Mouse (Mus musculus) MN1 (cell line): ENCODE results near the gene Fam162a.
A peak's percentile ranks its signal among the peaks of the same experiment; 100 is the strongest.
"Not testable (repeated sequence)": the region's sequence is repeated elsewhere in the genome, so short reads cannot be mapped to it uniquely, and the experiment has no call there.

Experiments
- DNase-seq: peaks from one replicate; pipeline ENCODE4 v3.0.0-alpha.2; 2016; ENCODE audit warnings: low spot score

Fam162a gene

DNA sequence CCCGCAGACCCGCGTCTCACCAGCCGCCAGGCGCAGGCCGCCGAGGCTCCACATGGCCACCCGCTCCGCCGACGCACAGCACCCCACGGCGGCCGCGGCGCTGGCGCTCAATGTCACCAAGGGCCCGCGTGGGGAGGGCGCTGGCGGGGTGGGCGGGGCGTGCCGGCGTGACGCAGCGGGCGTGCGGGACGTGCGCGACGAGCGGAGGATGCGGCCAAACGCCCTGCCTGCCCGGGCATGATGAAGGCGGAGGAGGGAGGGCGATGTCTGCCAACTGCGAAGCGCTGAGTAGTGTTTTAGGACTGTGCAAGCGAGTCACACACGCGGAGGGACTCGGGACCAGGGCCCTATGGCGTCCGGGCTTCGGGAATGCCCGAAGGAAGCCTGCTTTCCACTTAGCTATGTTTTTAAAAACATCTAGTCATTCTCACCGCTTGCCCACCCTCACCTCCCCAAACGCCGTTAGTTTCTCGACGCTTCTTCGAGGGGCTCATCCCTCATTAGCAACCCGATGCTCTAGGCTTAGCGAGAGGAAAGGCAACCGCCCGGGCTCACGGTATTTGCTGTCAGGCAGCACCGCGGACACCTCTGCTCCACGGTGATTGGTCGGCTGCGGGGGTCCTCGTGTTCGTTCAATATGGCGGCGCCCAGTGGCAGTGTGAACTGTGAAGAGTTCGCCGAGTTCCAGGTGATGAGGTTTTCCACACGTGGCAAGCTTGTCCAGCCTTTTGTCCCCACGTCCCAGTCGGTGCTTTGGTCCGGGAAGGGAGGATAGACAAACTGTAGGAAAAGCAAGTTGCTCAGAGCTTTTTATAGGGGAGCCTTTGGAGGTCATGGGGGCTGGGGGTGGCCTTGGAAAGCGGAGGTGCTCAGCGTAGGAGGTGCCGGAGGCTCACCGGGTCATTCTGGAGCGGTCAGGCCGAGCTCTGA lies at the start of gene Fam162a, which contains the start of gene Ccdc58:
Gene Fam162a (minus strand): TSS at position 145 of the 930 bp plus-strand sequence.
Gene Ccdc58 (plus strand): TSS at position 236 of the 930 bp plus-strand sequence.
- DNase-seq, result peak; percentile 88

DNA sequence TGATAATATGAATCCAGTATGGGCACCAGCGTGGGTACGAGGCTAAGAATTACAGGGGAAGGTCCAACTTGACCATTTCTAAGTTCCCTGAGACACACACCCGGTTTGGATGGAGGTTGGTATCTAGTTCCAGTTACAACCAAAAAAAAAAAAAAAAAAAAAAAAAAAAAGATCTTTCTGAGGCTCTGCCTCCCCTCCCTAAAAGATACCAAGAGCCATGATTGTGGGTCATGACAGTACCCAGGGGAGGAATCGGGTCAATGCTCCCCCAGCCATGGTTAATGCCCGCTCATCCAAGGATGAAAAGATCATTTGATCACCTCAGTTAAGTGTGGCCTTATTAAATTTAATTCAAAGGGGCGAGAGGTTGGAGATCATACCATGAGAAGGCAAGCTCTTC lies 44.4 kb upstream of the Fam162a start:
- not testable (repeated sequence) for DNase-seq

DNA sequence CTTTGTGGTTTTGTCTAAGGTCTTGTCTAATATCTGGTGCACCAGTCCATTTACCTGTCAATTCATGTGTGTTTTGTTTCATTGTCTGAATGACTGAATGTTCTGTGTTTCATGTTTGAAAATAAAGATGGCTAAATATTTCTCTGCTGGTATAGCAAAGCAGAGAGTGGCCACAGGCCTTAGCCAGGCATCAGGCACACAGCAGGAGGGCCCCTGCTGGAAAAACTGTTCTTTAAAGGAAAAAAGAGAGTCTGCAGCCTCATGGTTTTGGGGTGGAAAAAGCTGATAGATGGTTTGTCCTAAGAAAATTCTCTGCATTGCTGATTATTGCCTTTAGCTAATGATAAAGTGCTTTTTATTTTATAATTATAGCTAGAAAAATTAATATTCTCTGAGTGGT lies 40.1 kb upstream of the Fam162a start:
- DNase-seq, result not testable (repeated sequence)

DNA sequence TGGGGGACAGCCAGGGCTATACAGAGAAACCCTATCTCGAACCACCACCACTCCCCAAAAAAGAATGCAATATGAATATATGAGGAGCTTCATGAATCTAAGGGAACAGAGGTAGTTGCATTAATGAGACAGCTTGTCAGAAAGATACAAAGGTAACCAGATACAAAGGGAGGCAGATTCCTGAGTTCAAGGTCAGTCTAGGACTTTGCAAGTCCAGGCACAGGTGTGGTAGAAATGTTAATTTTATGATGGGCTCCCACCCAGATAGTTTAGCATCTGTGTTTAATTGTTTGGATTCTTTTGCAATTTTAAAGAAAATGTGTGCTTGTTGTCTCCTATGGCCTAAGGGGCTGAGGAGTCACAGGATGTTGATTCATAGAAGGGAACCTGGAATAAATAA lies 30.8 kb upstream of the Fam162a start:
- DNase-seq, result no peak

DNA sequence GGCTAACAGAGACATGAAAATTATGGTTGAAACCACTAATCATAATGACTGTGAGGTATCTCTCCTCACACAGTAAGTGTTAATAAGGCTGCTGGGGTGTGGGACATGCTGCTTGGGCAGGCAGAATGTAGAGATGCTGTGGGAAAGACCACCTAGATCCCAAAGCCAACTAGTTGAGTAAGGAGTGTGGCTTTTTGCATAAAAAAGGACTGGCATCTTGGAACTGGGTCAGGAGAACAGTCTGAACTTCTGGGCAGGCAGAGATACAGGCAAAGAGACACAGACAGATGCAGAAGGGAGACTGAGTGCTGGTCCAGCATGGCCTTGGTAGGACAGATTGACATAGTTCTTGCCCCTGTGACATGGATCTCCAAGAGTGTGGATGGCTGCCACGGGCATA lies 30.1 kb upstream of the Fam162a start:
- no peak for DNase-seq

DNA sequence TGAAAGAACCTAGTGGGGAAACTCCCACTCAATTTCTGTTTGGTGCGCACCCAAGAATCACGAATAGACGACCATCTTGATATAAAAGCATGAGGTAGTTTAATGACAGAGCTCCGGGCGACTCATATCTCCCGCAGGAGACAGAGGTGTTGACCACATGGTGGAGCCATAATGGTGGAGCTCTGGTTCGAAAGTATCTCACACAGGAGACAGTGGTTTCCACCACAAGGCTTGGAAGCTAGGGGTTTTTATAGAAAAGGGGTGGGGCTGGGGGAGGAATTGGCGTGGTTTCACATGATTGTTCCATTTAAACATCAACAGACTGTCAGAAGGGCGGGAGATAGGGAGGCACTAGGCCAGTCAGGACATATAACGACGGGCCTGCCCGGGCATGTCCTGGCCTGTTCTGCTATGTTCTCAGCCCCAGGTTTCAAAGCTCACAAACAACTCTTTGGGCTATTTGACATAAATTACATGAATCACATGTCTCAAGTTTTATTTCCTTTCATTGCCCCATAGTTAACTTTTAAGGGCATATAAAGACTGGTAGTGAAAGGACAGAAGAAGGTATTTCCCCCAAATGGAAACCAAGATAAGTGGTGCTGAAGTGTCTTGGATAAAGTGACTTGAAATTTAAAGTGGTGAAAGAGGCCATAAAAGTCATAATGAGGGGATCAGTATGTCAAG lies 26.6 kb upstream of the Fam162a start:
- not testable (repeated sequence) for DNase-seq

DNA sequence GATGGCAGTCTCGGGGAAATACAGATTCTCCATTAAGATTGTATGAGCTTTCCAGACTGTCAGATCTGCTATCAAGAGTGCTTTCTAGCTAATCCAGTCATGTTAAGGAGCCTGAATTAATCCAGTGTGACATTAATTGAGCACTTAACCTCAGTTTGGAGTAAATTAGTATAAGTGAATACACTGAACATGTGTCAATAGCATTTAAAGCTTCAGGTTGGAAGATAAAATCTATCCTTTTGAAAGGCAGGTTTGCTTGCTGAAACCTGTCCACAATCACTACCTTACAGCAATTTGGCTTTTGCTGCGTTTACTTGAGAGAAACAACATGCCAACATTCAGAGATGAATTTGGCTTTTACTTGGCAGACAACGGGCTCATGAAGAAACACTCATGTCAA lies 22.7 kb upstream of the Fam162a start:
- peak; percentile 58 for DNase-seq

DNA sequence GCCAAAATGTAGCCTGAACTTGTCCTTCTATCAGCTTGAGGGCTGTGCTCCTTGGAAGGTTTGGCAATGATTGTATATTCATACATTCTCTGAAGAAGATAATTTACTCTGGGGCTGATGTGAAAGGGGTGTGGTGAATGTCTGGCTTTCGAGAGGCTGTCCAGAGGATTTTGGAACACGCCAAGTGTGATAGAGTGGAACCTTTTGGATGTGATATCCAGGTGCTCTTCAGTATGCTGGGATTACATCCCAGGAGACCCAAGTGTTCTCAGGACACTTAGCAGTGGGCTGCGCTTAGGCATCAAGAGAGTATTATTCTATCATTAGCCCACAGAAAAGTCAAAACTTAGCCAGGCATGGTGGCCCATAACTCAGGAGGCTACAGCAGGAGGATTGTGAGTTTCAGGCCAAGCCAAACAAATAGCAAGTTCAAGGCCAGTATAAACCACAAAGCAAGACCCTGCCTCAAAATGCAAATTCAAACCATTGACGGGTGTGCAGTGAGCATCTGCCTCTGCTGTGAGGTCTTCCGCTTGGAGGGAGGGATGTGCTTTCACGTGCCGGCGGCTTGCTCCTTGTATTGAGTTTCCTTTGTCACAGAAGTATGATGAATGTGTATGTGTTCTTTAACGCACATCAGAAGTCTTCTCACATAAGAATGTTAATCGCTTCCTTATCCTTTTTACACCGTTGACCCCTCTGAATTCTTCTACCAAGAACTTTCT lies 19.6 kb upstream of the Fam162a start:
- no peak for DNase-seq

DNA sequence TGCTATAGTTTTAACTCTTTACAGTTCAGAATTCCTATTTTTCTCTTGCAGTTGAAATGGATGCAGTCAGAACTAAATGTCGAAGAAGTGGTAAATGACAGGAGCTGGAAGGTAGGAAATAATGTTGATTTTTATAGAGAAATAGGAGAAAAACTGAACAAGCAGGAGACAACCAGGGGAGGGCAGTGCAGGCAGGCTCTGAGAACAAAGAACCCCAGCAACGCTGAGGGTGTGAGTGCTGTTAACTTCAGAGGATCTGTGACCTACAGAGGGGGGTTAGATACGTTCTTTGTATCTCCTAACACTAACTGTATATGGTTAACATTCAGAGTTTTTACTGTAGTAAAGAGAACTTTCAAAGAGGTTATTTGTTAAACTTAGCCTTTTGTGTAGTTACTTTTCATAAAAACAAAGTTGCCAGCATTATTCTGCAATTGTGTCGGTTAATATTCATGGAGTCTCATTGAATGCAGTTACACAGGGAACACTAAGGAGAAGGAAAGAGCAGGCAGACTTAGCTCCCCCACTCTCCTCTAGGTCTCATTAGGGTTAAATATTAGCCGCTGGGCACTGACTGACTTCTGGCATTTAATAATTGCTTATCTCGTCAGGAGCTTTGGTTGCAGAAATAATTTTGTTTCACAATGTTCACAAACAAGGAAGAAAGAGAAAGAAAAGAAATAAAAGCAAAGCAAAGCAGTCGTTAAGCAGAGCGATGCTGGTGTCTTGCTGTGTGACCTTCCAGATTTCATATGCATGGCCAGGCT lies 18.6 kb upstream of the Fam162a start:
- DNase-seq, result no peak

DNA sequence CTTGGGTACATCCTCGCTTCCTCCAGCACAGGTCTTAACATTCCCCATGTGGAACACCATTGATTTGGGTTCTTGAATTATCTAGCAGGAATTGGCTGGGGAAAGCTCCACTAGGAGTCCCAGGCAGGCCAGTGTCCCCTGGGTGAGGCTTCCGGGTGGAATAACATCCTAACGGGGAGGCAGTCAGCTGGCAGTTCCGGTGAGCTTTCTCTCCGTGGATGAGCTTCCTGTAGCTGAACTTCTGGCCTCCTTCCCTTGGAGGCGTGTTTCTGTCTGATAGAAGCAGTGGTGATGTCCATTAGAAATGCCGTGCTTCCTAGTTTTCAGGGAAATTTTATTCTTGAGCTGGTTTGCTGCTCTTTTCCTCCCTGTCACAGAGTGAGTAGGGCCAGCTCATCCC lies 17.7 kb upstream of the Fam162a start:
- no peak for DNase-seq

DNA sequence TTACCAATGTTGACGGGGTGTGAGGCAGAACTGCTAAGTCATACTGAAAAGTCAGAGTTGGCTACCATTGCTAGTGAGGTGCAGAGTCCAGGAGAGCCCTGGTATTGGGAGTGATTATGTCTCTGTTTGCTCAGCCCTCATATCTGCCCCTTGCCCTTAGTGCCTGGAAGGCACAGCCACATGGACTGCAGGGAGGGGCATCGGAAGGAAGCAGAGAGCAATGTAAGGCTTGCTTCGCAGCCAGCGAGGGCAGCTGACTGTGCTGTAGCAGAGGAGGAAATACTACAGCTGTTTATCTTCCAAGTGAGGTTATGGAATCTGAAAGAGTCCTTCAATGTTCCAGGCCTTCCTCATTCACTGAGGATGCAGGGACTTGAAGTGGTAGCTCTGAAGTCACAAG lies 16.5 kb upstream of the Fam162a start:
- DNase-seq, result no peak

DNA sequence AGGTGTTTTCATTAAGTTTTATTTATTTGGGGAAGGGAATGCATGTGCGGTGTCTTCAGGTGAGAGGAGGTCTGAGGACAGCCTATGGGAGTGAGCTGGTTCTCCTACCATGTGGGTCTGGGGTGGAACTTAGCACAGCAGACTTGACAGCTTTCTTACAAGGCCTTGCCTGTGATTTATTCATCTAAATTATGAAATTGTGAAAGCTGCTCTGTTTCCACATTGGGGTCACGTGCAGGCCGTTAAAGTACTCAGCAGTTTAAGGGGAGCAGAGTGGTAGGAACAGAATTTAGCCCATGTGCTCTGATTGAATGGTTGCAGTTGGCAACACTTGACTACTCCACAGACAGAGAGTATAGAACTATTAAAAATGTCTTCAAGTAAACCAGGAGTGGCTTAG lies 8.5 kb upstream of the Fam162a start:
- DNase-seq, result no peak

DNA sequence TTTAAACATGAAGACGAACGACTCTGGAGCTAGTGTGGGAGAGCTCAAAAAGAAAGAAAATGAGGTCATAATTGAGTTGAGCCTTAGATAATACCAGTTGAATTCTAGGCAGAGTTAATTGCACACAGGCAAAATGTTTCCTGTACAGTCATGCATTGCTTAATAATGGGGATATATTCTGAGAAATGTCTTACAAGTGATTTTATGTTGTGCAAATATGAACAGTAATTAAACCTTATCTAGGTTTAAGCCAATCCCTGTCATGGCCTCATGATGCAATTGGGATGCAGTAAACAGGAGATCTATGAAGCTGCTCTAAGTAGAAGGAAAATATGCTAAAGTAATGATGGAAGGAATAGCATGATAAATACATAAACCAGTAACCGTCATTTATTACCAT lies 3.4 kb upstream of the Fam162a start:
- no peak for DNase-seq

DNA sequence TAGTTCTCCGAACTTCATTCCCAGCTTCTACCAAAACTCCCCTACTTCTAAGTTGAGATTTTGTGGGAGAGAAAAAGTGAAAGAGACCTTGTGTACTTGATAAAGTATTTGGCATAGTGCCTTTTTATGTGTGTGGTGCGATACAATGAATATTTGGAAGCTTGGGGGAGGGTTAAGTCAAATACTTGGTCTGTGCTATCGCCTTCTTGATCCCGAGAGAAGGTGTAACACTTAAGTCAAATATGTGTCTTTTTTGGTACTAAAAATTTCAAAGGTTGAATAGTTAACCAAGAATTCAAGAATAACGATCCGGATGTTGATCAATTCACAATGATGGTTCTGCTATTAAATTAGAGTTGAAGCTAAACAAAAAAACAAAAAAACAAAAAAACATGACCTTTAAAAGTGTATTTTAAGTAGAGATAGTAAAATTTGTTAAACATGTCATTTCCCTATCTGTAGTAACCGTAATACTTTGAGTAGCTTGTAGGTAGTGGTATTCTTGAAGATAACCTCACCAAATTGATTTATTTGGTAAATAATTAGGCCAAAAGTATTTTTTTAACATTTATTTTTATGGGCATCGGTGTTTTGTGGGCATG lies 1.1 kb upstream of the Fam162a start:
- DNase-seq, result no peak

DNA sequence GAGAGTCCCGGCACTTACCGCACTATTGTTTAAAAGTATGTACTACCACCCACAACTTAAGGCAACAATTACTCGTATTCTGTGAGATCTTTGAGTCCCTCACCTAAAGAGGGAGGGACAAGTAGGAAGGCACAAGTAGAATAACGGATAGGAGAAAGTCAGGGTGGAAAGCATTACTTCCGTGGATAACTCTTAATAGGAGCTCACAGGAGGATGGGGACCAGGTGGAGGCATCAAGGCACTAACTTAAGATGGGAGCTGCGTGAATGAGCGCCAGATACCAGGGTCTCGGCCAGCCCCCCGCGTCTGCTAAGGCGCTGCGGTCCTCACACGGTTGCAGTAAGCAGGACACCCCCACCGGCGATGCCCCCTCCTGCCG lies 334 bp downstream of the Fam162a start:
- no peak for DNase-seq

DNA sequence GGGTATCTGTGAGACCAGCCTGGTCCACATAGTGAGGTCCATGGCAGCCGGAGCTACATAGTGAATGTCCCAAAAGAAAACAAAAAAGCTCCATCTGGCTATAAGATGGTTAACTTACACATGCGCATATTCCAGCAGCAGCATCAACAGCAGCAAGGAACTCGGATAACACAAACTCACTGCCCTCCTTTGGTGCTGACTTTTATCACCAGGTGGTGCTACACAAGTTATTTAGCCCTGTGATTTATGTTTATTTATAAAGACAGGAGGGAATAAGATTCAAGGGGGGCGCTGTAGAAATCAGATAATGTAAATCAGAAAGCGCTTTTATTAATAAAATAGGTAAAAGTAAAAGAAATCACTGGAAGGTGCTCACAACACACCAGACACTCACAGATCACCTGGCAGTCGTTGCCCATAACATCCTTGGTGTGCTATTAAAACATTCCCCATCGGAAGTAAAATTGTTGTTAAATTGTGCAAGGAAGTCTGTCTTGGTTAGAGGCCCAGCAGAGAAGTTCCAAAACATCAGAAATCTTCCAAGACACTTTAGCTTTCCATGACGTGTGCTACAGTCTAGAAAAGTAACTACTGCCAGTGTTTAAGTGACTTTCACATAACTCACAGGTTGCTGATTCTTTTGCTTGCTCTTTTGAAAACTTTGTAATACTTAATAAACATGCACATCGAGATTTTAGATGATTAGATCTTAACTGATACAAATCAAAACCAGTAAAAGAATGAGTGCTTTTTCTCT lies 1.4 kb downstream of the Fam162a start:
- DNase-seq, result no peak

DNA sequence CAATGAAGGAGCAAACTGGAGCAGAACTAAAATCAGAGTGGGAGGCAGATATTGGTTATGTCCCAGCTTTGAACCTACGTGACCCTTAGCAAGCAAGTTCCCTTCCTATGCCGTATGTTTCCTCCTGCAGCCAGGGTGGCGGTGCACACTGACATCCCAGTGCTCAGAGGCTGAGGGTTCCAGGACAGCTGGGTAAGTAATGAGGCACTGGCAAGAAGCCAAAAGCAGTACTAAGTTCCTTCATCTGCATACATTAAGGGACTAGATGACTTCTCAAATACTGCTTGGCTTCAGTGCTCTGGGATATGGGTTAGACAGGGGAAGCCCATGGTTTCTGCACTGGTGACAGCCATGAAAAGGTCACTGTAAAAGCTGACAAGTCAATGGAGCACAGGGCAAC lies 3.0 kb downstream of the Fam162a start:
- no peak for DNase-seq

DNA sequence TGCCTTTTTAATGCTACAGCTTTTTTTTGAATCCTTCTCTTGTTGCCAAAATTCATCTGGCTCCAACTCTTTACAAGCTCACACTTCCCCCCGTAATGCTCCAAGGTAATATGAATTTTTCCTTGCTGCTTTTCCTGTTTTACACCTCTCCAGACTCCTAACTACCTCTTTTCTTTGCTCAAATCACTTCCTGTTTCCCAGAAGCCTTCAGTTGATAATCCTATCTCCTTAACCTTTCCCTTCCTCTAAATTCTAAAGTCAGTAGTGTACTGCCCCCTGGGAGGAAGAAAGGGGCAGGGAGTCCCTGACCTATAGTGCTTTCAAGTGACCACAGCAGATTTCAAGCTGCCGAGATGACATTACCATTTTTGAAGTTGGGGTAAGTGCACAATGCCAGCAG lies 3.7 kb downstream of the Fam162a start:
- DNase-seq, result no peak

DNA sequence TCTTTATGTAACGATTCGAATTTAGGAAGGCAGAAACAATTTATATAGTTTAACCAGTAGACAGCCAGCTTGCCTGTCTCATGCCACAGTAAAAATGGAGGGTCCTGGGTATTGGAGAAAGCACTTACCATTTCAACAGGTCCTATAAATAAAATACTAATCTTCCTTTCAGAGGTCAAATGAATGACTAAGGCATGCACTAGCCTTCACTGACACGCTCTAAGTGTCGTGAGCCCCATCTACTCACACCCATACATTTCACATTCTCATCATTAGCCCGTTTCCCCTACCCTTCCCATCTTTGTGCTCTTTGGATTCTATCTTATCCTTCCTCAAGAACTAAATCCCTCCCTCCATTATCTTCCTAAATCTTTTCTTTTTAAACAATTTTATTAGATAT lies 6.5 kb downstream of the Fam162a start:
- no peak for DNase-seq

DNA sequence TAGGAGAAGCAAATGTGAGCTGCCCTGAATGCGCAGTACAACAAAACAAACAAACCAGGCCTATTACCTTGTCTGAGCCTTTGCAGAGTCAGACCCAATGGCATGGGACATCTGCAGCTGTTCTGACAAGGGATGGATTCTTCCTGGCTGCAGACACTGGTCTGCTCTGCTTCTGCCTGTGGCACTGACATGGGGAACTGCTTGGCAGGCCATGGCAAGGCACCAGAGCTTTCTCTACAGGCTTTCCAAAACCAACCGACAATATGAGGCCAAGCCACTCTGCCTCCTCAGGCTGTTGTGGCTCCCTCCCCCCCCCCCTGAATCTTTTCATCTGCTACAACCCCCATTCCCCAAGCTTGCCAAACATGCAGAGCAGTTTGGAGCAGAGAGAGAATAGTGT lies 8.1 kb downstream of the Fam162a start:
- no peak for DNase-seq

DNA sequence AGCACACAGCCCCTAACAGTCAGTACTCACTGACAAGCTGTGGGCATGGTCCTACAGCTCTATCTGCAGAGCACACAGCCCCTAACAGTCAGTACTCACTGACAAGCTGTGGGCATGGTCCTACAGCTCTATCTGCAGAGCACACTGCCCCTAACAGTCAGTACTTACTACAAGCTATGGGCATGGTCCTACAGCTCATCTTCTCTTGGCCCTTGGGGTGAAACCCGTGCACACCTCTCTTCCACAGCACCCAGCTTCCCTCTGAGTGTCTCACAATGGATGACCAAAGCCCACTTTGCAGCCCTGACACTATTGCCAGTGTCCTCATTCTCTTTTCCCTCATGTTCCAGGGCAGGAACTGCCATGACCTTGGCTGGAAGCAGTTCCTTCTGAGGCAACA lies 8.9 kb downstream of the Fam162a start:
- DNase-seq, result not testable (repeated sequence)
